Mouse (Mus musculus): ENCODE data around the gene Slc5a4b.

The Slc5a4b gene

DNA sequence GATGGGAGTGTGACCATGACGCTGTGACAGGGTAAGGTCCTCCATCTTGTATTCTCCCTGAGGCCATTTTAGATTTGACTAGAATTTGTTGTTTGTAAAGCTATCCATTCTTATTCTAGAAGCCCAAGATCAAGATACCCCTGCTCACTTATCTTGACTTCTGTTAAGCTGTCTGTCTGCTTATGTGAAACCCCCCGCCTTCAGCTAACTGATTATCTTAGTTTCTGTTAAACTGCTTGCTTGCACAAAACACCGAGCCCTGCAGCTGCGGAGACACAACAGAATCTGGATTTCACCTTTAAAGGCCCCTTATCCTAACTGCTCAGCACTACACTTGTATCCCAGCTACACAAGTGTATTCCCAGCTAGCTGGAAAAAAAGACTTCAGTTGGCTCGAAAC lies 73.8 kb downstream of the Slc5a4b start:
- DNase-seq (ENCODE audit: low spot score), result no peak

- DNase-seq (ENCODE audit: low spot score), result no peak
Measured at GRCm38 (mm10) chr10:76035277-76035676, 75.5 kb downstream of the Slc5a4b start.

DNA sequence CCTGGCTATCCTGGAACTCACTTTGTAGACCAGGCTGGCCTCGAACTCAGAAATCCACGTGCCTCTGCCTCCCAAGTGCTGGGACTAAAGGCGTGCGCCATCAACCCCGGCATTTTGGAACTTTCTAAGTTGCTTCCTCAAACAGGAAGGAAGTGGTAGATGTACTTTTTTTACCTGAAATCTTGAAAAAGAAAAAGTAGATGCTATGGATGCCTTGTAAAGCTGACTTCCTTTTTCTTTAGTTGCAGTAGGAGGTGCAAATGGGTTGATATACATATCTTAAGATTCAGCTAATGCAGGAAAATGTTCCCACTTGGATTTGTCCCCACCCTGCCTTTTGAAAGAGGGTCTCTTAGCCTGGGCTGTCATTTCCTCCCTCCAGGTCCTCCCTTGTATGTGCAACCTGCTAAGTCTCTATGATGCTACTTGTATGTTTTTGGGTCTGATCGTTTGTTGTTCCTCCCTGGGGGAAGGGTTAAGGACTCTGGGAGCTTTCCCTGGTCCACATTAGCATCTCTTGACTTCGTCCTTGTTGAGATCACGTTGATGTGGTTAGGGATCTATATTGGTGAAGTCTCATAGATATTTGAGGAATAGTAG lies 76.7 kb downstream of the Slc5a4b start:
- DNase-seq (ENCODE audit: low spot score), result no peak

GRCm38 (mm10) chr10:76033119-76033455 lies 77.7 kb downstream of the Slc5a4b start:
- no peak for DNase-seq (ENCODE audit: low spot score)

GRCm38 (mm10) chr10:76032402-76033118 lies 78.2 kb downstream of the Slc5a4b start, which contains the start of gene Zfp280b:
Zfp280b (plus strand) TSS chr10:76032650.
- peak; percentile 97 for DNase-seq (ENCODE audit: low spot score)

DNA sequence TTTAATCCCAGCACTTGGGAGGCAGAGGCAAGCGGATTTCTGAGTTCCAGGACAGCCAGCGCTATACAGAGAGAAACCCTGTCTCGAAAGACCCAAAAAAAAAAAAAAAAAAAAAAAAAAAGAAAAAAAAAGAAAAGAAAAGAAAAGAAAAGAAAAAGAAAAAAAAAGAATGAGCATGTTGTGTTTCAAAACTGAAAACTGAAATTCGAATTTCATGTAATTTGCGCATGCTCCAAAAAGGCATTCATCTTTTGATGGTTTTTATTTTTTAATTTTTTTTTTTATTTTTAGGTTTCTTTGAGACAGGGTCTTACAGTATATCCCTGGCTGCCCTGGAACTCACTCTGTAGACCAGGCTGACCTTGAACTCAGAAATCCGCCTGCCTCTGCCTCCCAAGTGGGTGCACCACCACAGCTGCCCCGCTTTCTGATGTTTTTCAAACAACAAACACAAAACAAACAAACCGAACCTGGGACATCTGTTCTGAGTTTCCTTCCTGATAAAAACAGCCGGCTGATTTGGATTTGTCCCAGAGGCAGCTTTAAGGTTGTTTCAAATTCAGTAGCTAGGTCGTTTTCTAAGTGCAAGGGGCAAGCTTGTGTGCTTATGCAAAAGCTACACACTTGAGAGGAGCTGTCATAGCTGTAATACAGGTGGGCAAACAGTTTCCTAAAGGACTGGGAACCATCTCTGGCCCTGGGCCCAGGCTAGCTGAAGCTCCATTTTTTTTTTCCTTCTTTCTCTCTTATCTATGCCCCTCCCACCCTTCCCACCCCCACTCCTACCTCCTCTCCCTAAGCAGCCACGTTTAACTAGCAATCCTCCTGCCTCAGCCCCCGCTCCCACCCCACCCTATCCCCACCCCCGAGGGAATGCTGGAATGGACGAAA lies 79.0 kb downstream of the Slc5a4b start:
- peak; percentile 61 for DNase-seq (ENCODE audit: low spot score)

- DNase-seq (ENCODE audit: low spot score), result no peak
Measured at GRCm38 (mm10) chr10:76030496-76030895, 80.3 kb downstream of the Slc5a4b start.

DNA sequence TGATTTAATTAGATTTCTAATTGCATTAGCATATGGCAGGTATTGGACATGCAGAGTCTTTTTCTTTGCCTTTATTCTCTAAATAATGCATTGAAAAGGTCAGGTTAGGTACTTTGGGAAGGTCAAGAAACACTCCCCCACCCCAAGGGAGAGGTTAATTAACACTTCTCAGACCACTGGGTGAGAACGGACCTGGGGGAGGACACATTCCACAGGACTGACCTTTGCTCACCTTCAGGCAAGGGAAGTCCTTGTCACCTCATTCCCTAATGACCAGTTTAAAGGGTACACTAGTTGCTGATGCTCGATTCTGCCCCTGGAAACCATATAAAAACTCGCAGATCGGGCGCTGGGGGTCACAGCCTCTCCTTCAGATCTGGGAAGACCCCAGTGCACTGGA lies 81.5 kb downstream of the Slc5a4b start:
- no peak for DNase-seq (ENCODE audit: low spot score)

- no peak for DNase-seq (ENCODE audit: low spot score)
Measured at GRCm38 (mm10) chr10:76028396-76028795, 82.4 kb downstream of the Slc5a4b start.

GRCm38 (mm10) chr10:76028016-76028366 lies 82.8 kb downstream of the Slc5a4b start:
- no peak for DNase-seq (ENCODE audit: low spot score)

- no peak for DNase-seq (ENCODE audit: low spot score)
Measured at GRCm38 (mm10) chr10:76027127-76028015, 83.4 kb downstream of the Slc5a4b start.

- DNase-seq (ENCODE audit: low spot score), result no peak
Measured at GRCm38 (mm10) chr10:76025470-76026190, 85.1 kb downstream of the Slc5a4b start.

DNA sequence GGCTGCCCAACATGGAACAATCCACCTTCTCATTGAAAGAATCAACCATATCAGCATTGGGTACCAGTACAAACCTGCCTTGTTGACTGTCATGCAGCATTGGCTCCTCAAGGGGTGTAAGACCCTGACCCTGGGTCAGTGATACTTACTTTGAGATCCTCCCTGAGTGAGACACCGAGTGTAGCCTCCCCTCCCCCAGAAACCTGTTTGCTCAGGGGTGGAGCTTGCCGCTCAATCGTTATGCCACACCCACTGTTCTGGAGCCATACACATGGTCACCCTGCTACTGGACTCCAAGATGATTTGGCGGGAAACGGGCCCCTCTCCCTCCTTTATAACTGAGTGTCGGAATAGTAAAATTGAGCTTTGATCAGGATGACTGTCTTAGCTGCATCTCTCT lies 86.8 kb downstream of the Slc5a4b start:
- DNase-seq (ENCODE audit: low spot score), result no peak

DNA sequence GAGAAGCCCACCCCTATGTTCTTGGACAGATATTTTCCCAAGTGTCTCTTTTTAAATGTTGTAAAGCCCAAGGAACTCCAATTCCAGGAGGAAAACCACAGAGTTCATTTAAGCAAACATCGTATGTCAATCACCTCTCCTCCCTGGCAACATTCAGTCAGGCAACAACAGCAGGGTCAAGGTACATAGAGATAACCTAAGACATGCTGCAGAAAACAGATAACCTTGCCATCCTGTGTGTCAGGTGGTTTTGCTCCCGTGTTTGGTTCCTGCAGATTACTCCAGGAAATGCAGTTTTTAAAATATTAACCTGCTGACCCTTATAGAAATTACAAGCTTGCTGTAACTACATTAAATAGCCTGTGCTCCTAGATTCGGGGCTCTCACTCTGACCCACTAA lies 89.0 kb downstream of the Slc5a4b start:
- DNase-seq (ENCODE audit: low spot score), result no peak

DNA sequence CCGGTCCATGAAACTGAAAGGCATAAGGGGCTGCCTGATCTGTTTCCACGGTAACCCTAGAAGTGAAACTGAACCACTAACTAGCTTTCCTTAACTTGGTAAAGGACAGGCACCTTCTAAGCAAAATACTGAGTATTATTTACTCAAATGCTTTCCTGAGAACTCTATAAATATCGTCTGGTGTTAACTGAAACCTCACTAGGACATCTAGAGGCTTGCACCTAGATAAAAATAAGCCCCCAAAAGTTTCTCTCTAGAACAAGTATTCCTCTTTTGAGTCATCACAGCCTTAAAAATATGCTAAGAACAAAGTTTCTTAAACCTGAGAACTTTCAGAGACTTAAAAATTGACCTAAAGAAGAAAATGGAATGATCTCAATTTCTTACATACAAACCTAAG lies 93.9 kb downstream of the Slc5a4b start:
- DNase-seq (ENCODE audit: low spot score), result no peak

DNA sequence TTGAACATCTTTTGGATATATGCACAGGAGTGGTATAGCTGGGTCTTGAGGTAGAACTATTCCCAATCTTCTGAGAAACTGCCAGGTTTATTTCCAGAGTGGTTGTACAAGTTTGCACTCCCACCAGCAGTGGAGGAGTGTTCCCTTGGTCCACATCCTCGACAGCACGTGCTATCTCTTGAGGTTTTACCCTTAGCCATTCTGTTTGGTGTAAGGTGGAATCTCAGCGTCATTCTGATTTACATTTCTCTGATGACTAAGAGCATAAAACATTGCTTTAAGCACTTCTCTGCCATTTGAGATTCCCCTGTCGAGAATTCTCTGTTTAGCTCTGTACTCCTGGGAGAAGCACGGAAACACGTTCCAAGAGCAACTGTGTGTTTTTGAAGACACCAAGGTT lies 97.8 kb downstream of the Slc5a4b start:
- no peak for DNase-seq (ENCODE audit: low spot score)

DNA sequence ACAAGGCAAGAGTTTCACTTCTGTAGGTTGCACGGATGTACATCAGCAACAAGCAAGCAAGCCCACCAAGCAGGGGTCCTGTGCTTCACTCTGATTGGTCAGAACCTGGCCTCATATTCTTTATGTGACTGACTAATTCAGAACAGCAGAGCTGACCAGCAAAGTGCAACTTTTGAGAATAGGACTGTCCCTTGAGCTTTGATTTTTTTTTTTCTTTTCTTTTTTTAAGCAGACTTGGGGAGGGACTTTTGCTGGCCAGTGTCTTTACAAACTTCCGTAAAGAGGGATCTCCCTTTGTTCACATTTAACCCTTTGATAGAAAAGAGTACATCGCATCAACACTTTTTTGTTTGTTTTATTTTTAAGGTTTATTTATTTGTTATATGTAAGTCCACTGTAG lies 100.9 kb downstream of the Slc5a4b start:
- no peak for DNase-seq (ENCODE audit: low spot score)

All from testis, postnatal 10 days (tissue).